Comparison of ENCODE assay signal across 18 mouse cellular contexts in the genomic region with DNA sequence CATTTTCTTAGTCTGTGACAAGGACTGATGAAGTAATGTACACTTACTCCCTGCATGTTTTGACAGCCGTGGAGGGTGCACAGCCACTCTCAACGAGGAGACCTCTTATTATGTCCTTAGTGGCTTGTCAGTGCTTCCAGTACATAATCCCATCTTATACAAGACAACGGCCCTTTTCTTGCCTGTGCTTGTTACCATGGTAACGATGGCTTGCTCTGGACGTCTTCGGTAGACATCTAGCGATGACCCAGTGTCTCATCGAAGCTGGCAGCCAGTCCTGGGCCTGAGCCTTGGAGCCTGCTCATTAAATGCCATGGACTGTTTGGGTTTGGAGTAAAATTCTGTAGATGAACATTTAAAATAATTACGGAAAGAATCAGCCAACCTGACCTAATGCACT.
DNase-seq lines count a peak whose midpoint lies in the region; ATAC-seq and TF ChIP-seq lines count a peak whose summit lies in the region.
"Had no signal": no experiment of that assay in that cellular context is flagged by ENCODE, and none has a peak within 500 bp of the region (broad histone marks: within the 10 kb centered on the region; RNA-seq: fewer than 3 reads in every experiment).

No protein-coding gene starts in this region.

- H3K27me3 ChIP-seq in hindbrain, embryonic 11.5 days (ENCODE audit: control insufficient read depth, insufficient read depth, low read length) = no peaks in the 10 kb centered on the region
- H3K27me3 ChIP-seq in hindbrain, embryonic 10.5 days (ENCODE audit: insufficient read depth, poor library complexity, severe bottlenecking) = no peaks in the 10 kb centered on the region
- no peaks in the 10 kb centered on the region for H3K27me3 ChIP-seq in hindbrain, postnatal 0 days (ENCODE audit: insufficient read depth, low read length)
- H3K27me3 ChIP-seq: embryonic facial prominence, embryonic 13.5 days; neural tube, embryonic 15.5 days had no signal

- H3K9ac ChIP-seq in hindbrain, embryonic 11.5 days (ENCODE audit: low read depth, low read length) = no peak overlapping the region
- no peak overlapping the region for H3K9ac ChIP-seq in hindbrain, postnatal 0 days (replicated peaks; ENCODE audit: low read length)
- H3K9ac ChIP-seq: embryonic facial prominence, embryonic 13.5 days; lung, embryonic 14.5 days; neural tube, embryonic 15.5 days had no signal

- no peak overlapping the region for H3K4me2 ChIP-seq in hindbrain, embryonic 11.5 days (replicated peaks; ENCODE audit: low read depth, low read length)
- H3K4me2 ChIP-seq in hindbrain, postnatal 0 days (ENCODE audit: low read depth, low read length) = no peak overlapping the region
- H3K4me2 ChIP-seq: embryonic facial prominence, embryonic 13.5 days; lung, embryonic 14.5 days; neural tube, embryonic 15.5 days had no signal

- no peaks in the 10 kb centered on the region for H3K4me1 ChIP-seq in hindbrain, embryonic 11.5 days (replicated peaks; ENCODE audit: control insufficient read depth, insufficient read depth, low read length)
- H3K4me1 ChIP-seq in hindbrain, embryonic 10.5 days (replicated peaks) = no peaks in the 10 kb centered on the region; the same call in 1 of the 2 replicates
- H3K4me1 ChIP-seq in hindbrain, postnatal 0 days (ENCODE audit: insufficient read depth, low read length) = peaks cover 7% of the 10 kb centered on the region; the same call in 1 of the 2 replicates
- H3K4me1 ChIP-seq: neural tube, embryonic 15.5 days had no signal

- no peak overlapping the region for H3K27ac ChIP-seq in hindbrain, embryonic 11.5 days (ENCODE audit: low read depth, low read length)
- no peak overlapping the region for H3K27ac ChIP-seq in hindbrain, embryonic 10.5 days
- 0 out of 2 replicates have a peak overlapping the region, but pooled peaks have one; percentile 22 for H3K27ac ChIP-seq in hindbrain, postnatal 0 days
- H3K27ac ChIP-seq: embryonic facial prominence, embryonic 13.5 days; macrophage; neural tube, embryonic 15.5 days had no signal

- no peak overlapping the region for H3K4me3 ChIP-seq in hindbrain, embryonic 11.5 days (ENCODE audit: low read depth, low read length)
- no peak overlapping the region for H3K4me3 ChIP-seq in hindbrain, embryonic 10.5 days
- no peak overlapping the region for H3K4me3 ChIP-seq in hindbrain, postnatal 0 days (ENCODE audit: low read length)
- H3K4me3 ChIP-seq: embryonic facial prominence, embryonic 13.5 days; neural tube, embryonic 15.5 days had no signal

- no peaks in the 10 kb centered on the region for H3K9me3 ChIP-seq in hindbrain, embryonic 11.5 days (ENCODE audit: control insufficient read depth, low read length)
- no peaks in the 10 kb centered on the region for H3K9me3 ChIP-seq in hindbrain, embryonic 10.5 days
- no peaks in the 10 kb centered on the region for H3K9me3 ChIP-seq in hindbrain, postnatal 0 days (ENCODE audit: low read length)
- H3K9me3 ChIP-seq: embryonic facial prominence, embryonic 13.5 days; neural tube, embryonic 15.5 days had no signal

- peak; percentile 14 for DNase-seq in hindbrain, embryonic 11.5 days (ENCODE audit: low spot score)
- no peak for DNase-seq in hindbrain, embryonic 10.5 days (ENCODE audit: low spot score)
- peak; percentile 6 for DNase-seq in Muller cell, postnatal 12 days (ENCODE audit: inconsistent ontology term)
- peak; percentile 69 for DNase-seq in brain, adult 2 months (ENCODE audit: low read depth, low spot score)
- DNase-seq in hindbrain, postnatal 0 days (ENCODE audit: low spot score) = peak; percentile 82
- no peak for DNase-seq in thymus, postnatal 25 days
- DNase-seq: adrenal gland, adult 8-10 months; cerebellum, adult 9-11 months; gastrocnemius, postnatal 14 days; heart, postnatal 10 days; liver; lung, embryonic 14.5 days; right cerebral cortex, adult 18-20 months had no signal

- ATAC-seq in hindbrain, embryonic 11.5 days (ENCODE audit: low FRiP score) = no peak
- ATAC-seq in hindbrain, postnatal 0 days = peak; percentile 69
- ATAC-seq in megakaryocyte, adult 5-6 weeks (ENCODE audit: poor library complexity, severe bottlenecking) = no peak

- WGBS in hindbrain, embryonic 11.5 days = 68% methylated on average over 9 of the region's 9 CpGs
- WGBS in hindbrain, embryonic 10.5 days = 77% methylated on average over 9 of the region's 9 CpGs
- WGBS in hindbrain, postnatal 0 days = 33% methylated on average over 9 of the region's 9 CpGs

- no peaks in the 10 kb centered on the region for H3K36me3 ChIP-seq in hindbrain, embryonic 11.5 days (ENCODE audit: control insufficient read depth, insufficient read depth, low read length)
- H3K36me3 ChIP-seq in hindbrain, embryonic 10.5 days = no peaks in the 10 kb centered on the region
- H3K36me3 ChIP-seq in hindbrain, postnatal 0 days (ENCODE audit: insufficient read depth, low read length) = no peaks in the 10 kb centered on the region
- H3K36me3 ChIP-seq: embryonic facial prominence, embryonic 13.5 days; G1E; neural tube, embryonic 15.5 days had no signal

- no peak for TF ChIP-seq CTCF in hindbrain, postnatal 0 days (IDR thresholded peaks at IDR 0.05; ENCODE audit: low read depth)

Comparison
In these comparisons a context has a peak if more than half of its experiments do, and no peak if none do; other contexts are left out.
1. DNase-seq: peak in hindbrain, embryonic 11.5 days (single experiment), Muller cell, postnatal 12 days (single experiment), brain, adult 2 months (single experiment) and hindbrain, postnatal 0 days (single experiment); none in hindbrain, embryonic 10.5 days (single experiment) and thymus, postnatal 25 days (single experiment).